Mouse (Mus musculus) spleen, adult 18-20 months (tissue): ENCODE measurements around the gene Pdha2.

Experiments
- DNase-seq, 2 experiments: peaks; one replicate each; pipeline ENCODE4 v3.0.0; 2022; ENCODE audit warnings: mixed read lengths in 2 of 2

The Pdha2 gene

DNA sequence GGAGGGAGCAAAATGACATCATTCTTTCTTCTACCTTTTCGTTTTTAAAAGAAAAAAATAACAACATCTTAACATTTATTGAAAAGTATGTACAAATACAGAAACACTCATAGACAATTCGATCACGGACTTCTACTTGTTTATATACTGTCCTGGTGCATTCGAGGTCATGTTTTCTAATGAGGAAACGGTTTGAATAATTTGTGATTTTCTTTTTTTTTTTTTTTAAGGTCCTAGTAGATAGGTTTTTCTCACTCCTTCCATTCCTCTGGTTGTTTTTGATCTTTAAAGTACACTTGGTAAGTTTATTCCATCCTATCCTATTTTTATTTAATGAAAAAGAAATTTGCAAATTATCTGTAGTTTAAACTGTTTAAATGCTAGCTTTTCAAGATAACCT is at the start of gene Pdha2:
Gene Pdha2, minus strand, starts transcription at position 101 of the 400 bp plus-strand sequence.
- DNase-seq: no peak

GRCm38 (mm10) chr3:141260518-141260917 is 48.4 kb upstream of the Pdha2 start:
- no peak for DNase-seq

DNA sequence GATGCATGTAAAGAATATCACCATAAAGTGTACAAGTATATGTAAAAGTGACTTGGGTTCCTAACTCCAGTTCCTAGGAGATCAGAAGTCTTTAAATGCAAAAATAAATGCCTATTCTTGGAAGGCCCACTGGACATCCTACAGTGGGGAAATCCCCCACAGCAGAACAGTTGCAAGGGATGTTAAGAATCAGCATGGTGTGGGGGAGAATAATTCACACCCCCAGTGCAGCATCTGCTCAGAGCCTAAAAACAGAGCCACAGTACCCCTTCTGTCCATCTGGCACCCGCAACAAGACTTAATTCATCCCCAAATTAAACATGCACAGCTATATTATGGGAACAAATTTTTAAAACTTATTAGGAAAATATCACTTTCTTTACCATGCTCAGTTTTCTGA is 39.3 kb upstream of the Pdha2 start:
- DNase-seq: no peak

DNA sequence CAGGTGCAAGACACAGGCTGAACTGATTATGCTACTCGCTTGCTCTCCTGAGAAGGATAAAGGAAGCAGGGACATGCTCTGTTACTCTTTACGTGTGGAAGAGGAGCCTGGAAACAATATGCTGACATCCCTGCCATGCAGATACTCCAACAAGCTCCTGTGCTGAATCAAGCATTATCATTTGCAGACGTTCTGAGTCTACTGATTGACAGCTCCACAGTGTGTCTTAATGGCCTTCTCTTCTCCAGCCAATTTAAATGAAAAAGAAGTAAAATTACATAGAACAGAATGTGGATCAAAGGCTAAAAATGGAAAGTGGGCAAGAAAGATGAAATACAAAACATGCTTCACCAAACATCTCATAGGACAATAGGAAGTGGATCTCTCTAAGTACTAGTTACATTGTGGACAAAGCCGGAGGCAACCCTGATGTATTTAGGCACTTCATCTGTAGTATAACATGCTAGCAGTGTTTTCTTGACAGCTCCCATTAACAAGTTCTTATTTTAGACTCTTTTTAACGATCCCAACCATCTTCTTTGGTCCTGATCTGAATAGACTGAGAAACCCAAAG is 32.7 kb upstream of the Pdha2 start:
- no peak for DNase-seq

GRCm38 (mm10) chr3:141238071-141238470 is 25.9 kb upstream of the Pdha2 start:
- DNase-seq: no peak

- DNase-seq: no peak
Observed at GRCm38 (mm10) chr3:141229148-141229547, 17.0 kb upstream of the Pdha2 start.

DNA sequence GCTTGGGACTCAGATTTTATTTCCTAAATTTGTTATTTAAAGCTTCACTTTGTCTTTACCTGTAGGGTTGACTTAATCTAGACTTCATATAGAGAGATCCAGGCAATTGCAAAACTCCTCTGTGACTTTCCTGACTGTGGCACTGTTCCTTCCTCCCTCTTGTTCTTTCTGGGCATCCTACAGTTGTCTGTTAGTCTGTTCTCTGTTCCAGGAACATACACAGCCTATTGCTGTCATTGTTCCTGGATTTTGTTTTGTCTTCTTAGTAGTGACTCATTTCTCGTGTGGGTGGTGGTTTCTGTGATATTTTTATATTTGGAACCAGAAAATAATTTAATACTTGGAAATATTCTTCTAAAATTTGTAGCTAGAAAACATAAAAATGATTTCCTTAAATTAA is 10.2 kb upstream of the Pdha2 start:
- no peak for DNase-seq

GRCm38 (mm10) chr3:141218561-141218960 is 6.4 kb upstream of the Pdha2 start:
- no peak for DNase-seq

DNA sequence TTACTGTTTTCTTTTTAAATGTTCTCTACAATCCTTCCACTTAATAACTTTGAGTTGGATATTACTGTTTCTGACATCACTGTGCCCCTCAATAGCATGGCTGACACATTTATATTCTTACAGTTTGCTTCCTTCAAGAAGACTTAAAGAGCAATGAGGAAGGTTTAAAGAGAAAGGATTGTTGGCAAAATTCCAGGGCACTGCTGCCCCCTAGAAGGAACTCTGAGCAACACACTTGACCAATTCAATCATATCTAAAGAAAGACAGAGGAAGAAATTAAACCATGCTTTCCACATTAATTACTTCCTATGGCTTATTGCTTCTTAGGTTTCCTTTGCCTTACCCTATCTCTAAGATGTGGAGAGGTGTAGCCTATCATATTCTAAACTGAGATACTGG is 4.8 kb upstream of the Pdha2 start:
- no peak for DNase-seq

DNA sequence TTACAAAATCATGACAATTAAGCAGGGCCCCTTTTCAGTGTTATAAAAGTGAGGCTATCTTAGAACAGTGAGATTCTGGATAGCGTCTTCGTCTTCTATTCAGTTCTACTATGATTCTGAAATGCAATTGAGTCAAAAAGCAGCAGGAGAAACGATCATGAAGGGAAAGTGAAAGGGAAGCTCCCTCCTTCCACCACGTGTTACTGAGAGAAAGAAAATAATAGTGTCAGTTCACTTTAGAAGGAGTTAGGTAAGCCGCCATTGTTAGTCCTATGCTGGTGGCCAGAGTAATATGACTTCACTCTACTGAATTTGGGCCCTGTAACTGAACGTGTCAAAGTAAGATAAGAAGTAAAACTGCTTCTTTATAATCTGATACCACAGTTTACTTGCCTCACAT is 4.1 kb upstream of the Pdha2 start:
- no peak for DNase-seq

GRCm38 (mm10) chr3:141214789-141215188 is 2.6 kb upstream of the Pdha2 start:
- no peak for DNase-seq

DNA sequence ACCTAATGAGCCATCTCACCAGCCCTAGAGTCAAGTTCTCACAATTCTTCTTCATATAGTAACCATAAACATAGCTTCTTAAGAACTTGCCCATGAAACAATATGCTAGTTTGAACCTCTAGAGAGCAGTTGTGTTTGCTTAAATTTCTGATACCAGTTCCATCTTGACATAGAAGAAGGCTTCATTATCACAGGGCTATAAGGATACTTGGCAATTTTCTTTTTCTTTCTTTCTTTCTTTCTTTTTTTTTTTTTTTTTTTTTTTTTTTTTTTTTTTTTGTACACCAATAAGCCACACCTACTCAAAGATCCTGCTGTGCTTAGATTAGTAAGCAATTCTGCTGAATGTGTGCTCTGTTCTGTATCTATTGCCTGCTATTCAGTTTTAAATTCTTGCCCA is 2.0 kb upstream of the Pdha2 start:
- DNase-seq: no peak

- no peak for DNase-seq
Observed at GRCm38 (mm10) chr3:141211644-141212043, 511 bp downstream of the Pdha2 start.

GRCm38 (mm10) chr3:141201766-141202165 is 10.4 kb downstream of the Pdha2 start:
- DNase-seq: no peak

DNA sequence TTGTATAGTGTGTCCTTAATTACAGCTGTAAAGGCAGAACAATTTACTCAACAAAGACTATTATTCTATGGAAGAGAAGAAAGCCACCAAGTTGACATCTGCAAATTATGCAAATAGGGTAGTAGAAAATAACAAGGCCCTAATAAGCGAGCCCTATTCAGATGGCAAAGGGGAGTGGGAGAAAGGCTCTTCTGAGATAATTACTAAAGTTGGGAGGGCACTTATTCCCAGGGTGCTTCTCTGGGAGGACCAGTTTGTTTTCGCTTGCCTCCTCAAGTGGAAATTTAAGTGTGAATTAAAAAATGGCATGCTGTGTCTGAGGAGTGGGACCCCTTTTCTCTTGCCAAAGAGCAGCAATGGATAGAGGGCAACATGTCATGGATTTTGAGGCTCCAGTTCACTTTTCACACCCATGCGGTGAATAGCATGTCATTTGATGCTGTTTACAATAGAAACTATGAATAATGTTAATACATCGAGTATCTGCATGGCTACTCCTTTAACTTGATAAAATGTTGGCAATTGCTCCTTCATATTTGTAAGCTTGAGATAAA is 14.8 kb downstream of the Pdha2 start:
- no peak for DNase-seq

DNA sequence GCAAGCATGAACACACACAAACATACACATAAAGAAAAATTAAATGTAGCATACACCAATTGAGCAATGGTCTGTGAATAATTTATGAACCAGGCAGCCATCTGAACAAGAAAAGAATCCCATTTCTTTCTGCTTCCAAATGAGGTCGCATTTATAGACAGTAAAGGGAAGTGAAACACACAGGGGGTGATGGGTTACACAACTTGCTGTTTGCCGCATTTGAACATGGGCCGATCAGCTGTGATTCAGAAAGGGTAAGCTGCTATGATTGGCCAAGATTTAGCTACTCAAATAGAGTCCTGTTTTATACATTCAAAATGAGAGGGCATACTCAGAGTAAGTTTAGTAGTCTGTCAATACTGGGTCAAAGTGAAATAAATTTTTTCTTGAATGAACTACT is 20.5 kb downstream of the Pdha2 start:
- DNase-seq: no peak

DNA sequence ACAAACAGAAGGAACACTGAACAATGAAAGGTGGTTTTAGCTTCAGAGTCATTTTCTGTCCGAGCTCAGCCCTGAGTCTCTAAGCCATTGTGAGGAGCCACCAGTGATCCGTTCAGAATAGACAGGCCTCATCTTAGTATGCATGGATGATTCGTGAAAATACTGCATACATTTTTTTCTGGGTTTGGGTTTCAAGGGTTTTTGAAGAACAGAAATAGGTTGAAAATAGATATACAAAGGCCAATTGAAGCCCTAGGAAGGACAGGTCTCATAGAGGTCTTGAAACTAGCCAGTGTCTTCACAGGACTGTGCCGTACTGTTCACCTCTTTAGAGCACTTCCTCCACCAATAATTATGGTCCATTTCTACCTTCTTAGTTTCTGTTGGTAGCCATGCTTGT is 21.7 kb downstream of the Pdha2 start:
- no peak for DNase-seq

DNA sequence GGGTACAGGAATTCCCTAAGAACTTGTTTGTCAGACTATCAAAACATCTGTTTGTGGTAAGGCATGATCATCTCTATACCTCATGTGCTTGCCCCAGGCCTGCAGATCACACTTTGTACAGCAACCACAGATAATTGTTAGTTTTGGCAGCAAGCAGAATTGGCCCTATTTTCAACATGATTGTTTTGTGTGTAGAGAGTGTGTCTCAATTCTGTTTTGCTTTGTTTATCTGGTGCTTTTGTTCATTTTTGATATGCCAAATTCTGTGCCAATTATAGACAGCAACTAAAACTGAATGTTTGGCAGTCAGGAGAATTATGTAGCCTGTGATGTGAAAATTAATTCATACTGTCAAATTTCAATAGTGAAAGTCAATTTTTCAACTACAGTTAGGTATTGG is 51.2 kb downstream of the Pdha2 start:
- no peak for DNase-seq
